Mouse (Mus musculus): ENCODE measurements around the gene Mvb12a.

DNA sequence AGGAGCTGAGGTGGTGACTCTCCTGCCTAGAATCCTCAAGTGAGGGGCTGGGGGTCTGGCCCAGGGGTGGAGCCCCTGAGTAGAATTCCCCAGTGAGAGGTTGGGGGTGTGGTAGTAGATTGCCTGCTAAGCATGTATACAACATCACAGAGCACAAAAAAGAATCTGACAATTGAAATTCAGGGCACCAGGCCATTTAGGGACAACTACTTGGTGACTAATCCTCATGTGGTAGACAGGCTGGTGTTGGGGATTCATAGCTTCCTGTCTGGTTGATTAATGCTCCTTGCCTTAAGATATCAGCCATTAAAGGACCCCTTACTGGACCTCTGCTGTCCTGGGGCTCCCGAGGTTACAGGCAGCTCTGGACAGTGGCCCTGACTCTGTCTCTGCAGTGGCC is 36.3 kb downstream of the Mvb12a start:
- no peak for TF ChIP-seq CTCF (IDR thresholded peaks at IDR 0.05; ENCODE audit: extremely low read depth, insufficient read length, insufficient replicate concordance, low read depth, low read length)
- TF ChIP-seq POLR2A (IDR thresholded peaks at IDR 0.05; ENCODE audit: low read depth, low read length) = no peak
